Mouse (Mus musculus) retina, postnatal 7 days (tissue): ENCODE data around the gene Sept11.

ENCODE experiments used
- DNase-seq: peaks from one replicate; pipeline ENCODE4 v3.0.0-alpha.2; 2012; ENCODE audit warnings: low read depth, low spot score

Sept11 gene

GRCm38 (mm10) chr5:93095301-93095700, 2.1 kb downstream of the Sept11 start:
- DNase-seq: no peak

GRCm38 (mm10) chr5:93097204-93097906, 4.1 kb downstream of the Sept11 start:
- no peak for DNase-seq

- no peak for DNase-seq
Measured at GRCm38 (mm10) chr5:93098219-93098618, 5.0 kb downstream of the Sept11 start.

- no peak for DNase-seq
Measured at GRCm38 (mm10) chr5:93098811-93099210, 5.6 kb downstream of the Sept11 start.

- no peak for DNase-seq
Measured at GRCm38 (mm10) chr5:93100906-93101305, 7.7 kb downstream of the Sept11 start.

GRCm38 (mm10) chr5:93101371-93101791, 8.1 kb downstream of the Sept11 start:
- no peak for DNase-seq

- DNase-seq: no peak
Measured at GRCm38 (mm10) chr5:93103603-93104002, 10.4 kb downstream of the Sept11 start.

GRCm38 (mm10) chr5:93104987-93105823, 12.0 kb downstream of the Sept11 start:
- no peak for DNase-seq

GRCm38 (mm10) chr5:93106048-93106447, 12.8 kb downstream of the Sept11 start:
- no peak for DNase-seq

GRCm38 (mm10) chr5:93108703-93109102, 15.5 kb downstream of the Sept11 start:
- DNase-seq: no peak

- no peak for DNase-seq
Measured at GRCm38 (mm10) chr5:93109555-93109954, 16.3 kb downstream of the Sept11 start.

- DNase-seq: no peak
Measured at GRCm38 (mm10) chr5:93112290-93112689, 19.1 kb downstream of the Sept11 start.

- no peak for DNase-seq
Measured at GRCm38 (mm10) chr5:93113517-93113916, 20.3 kb downstream of the Sept11 start.

- no peak for DNase-seq
Measured at GRCm38 (mm10) chr5:93114515-93114914, 21.3 kb downstream of the Sept11 start.

- DNase-seq: no peak
Measured at GRCm38 (mm10) chr5:93115059-93115458, 21.8 kb downstream of the Sept11 start.

- DNase-seq: no peak
Measured at GRCm38 (mm10) chr5:93115854-93116253, 22.6 kb downstream of the Sept11 start.

GRCm38 (mm10) chr5:93117648-93118047, 24.4 kb downstream of the Sept11 start:
- no peak for DNase-seq

GRCm38 (mm10) chr5:93121660-93122059, 28.4 kb downstream of the Sept11 start:
- no peak for DNase-seq

- DNase-seq: no peak
Measured at GRCm38 (mm10) chr5:93124031-93124826, 31.0 kb downstream of the Sept11 start.

GRCm38 (mm10) chr5:93125325-93125724, 32.1 kb downstream of the Sept11 start:
- no peak for DNase-seq

- DNase-seq: no peak
Measured at GRCm38 (mm10) chr5:93126222-93126929, 33.1 kb downstream of the Sept11 start.
